Mouse (Mus musculus): ENCODE data around the gene Mt3.
"Not testable (repeated sequence)": the region's sequence is repeated elsewhere in the genome, so short reads cannot be mapped to it uniquely, and the experiment has no call there.

The Mt3 gene

GRCm38 (mm10) chr8:94153451-94153850 lies 1.0 kb downstream of the Mt3 start:
- no peak for DNase-seq (ENCODE audit: low read depth)

- DNase-seq (ENCODE audit: low read depth): no peak
These were observed 2.1 kb downstream of the Mt3 start for GRCm38 (mm10) chr8:94154537-94154936.

GRCm38 (mm10) chr8:94156092-94156491 lies 3.7 kb downstream of the Mt3 start:
- no peak for DNase-seq (ENCODE audit: low read depth)

GRCm38 (mm10) chr8:94165772-94166171 lies 13.4 kb downstream of the Mt3 start:
- DNase-seq (ENCODE audit: low read depth): not testable (repeated sequence)

GRCm38 (mm10) chr8:94167244-94167643 lies 14.8 kb downstream of the Mt3 start:
- DNase-seq (ENCODE audit: low read depth): no peak

- DNase-seq (ENCODE audit: low read depth): no peak
These were observed 17.1 kb downstream of the Mt3 start for GRCm38 (mm10) chr8:94169547-94169946.

- no peak for DNase-seq (ENCODE audit: low read depth)
These were observed 18.9 kb downstream of the Mt3 start for GRCm38 (mm10) chr8:94171321-94171755.

- no peak for DNase-seq (ENCODE audit: low read depth)
These were observed 19.8 kb downstream of the Mt3 start, which contains the start of gene Mt2 for GRCm38 (mm10) chr8:94172075-94172808. Mt2 (plus strand) TSS chr8:94172664.

- no peak for DNase-seq (ENCODE audit: low read depth)
These were observed 20.7 kb downstream of the Mt3 start for GRCm38 (mm10) chr8:94172809-94173732.

- no peak for DNase-seq (ENCODE audit: low read depth)
These were observed 21.5 kb downstream of the Mt3 start for GRCm38 (mm10) chr8:94173848-94174403.

GRCm38 (mm10) chr8:94174619-94175213 lies 22.3 kb downstream of the Mt3 start:
- no peak for DNase-seq (ENCODE audit: low read depth)

GRCm38 (mm10) chr8:94177716-94178390 lies 25.4 kb downstream of the Mt3 start:
- no peak for DNase-seq (ENCODE audit: low read depth)

GRCm38 (mm10) chr8:94178857-94179712 lies 26.7 kb downstream of the Mt3 start, which contains the start of gene Mt1:
Mt1 (plus strand) TSS chr8:94179082.
- peak; percentile 89 for DNase-seq (ENCODE audit: low read depth)

GRCm38 (mm10) chr8:94179713-94180560 lies 27.5 kb downstream of the Mt3 start:
- DNase-seq (ENCODE audit: low read depth): no peak

GRCm38 (mm10) chr8:94180561-94180908 lies 28.1 kb downstream of the Mt3 start:
- no peak for DNase-seq (ENCODE audit: low read depth)

GRCm38 (mm10) chr8:94182055-94182929 lies 29.9 kb downstream of the Mt3 start:
- no peak for DNase-seq (ENCODE audit: low read depth)

- peak; percentile 73 for DNase-seq (ENCODE audit: low read depth)
These were observed 30.7 kb downstream of the Mt3 start for GRCm38 (mm10) chr8:94183117-94183516.

GRCm38 (mm10) chr8:94184357-94184843 lies 32.0 kb downstream of the Mt3 start:
- no peak for DNase-seq (ENCODE audit: low read depth)

- no peak for DNase-seq (ENCODE audit: low read depth)
These were observed 33.4 kb downstream of the Mt3 start for GRCm38 (mm10) chr8:94185791-94186190.

All from fibroblast of lung, adult 2 months (primary cell).